Mouse (Mus musculus) midbrain, embryonic 12.5 days (tissue): ENCODE measurements at regions not wholly inside any gene's neighbourhood (a gene's known extent, or its start where the extent isn't known, plus 50 kb on each side); places are given as distances from the start of the nearest gene placed in this dataset.
"Not testable (repeated sequence)": the region's sequence is repeated elsewhere in the genome, so short reads cannot be mapped to it uniquely, and the experiment has no call there.

Experiments used
- ATAC-seq: fragments of 200-750 bp; cut with Nextera tagmentation; 2 replicates; pipeline ENCODE4 v1.8.0; 2017; ENCODE audit warnings: low read depth, moderate TSS enrichment, moderate library complexity; ENCODE audit not compliant: low FRiP score
- H3K27ac ChIP-seq: fragments of 300-500 bp; sonication (generic); replicated peaks from 2 replicates; pipeline ENCODE4 v1.5.1; 2016; ENCODE audit warnings: mild to moderate bottlenecking
- H3K27me3 ChIP-seq: fragments of 300-500 bp; sonication (generic); 2 replicates; pipeline ENCODE4 v1.6.1; 2016; ENCODE audit warnings: mild to moderate bottlenecking
- H3K36me3 ChIP-seq: fragments of 300-500 bp; sonication (generic); 2 replicates; pipeline ENCODE4 v1.6.1; 2016
- H3K4me1 ChIP-seq: fragments of 300-500 bp; sonication (generic); 2 replicates; pipeline ENCODE4 v1.6.1; 2016
- H3K4me2 ChIP-seq: fragments of 300-500 bp; sonication (generic); replicated peaks from 2 replicates; pipeline ENCODE4 v1.6.1; 2016; ENCODE audit warnings: mild to moderate bottlenecking, moderate library complexity
- H3K4me3 ChIP-seq: fragments of 300-500 bp; sonication (generic); 2 replicates; pipeline ENCODE4 v1.5.1; 2016; ENCODE audit warnings: mild to moderate bottlenecking
- H3K9ac ChIP-seq: fragments of 300-500 bp; sonication (generic); replicated peaks from 2 replicates; pipeline ENCODE4 v1.6.1; 2016; ENCODE audit warnings: mild to moderate bottlenecking, moderate library complexity
- H3K9me3 ChIP-seq: fragments of 300-500 bp; sonication (generic); 2 replicates; pipeline ENCODE4 v1.6.1; 2016; ENCODE audit warnings: mild to moderate bottlenecking
- WGBS: fragments of 180-500 bp; shearing (Covaris S2); methylation state at CpG from one replicate; pipeline ENCODE4 v1.1.7; 2016; 5-methylcytosine and 5-hydroxymethylcytosine counted together

DNA sequence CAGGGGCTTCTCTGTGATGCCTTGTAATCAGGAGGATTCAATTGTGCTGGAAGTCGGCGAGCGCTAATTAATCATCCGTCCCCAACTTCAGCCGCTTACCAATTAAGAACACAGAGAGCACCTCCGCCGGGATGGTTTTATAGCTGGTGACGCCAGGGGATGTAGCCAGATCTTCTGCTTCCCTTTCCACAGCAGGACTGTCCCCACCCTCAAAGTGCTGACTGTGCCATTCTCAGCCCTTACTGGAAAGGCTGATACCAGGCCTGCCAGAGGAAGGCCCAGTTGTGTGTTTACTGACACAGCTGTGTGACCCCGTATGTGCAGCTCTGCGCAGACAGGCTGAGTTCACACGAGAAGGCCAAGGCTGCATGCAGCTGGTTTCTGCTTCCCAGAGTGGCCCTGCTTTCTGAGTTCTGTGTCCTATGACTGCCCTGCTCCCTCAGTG lies 59.9 kb upstream of the Bend4 start:
- H3K4me1 ChIP-seq: peaks cover 9% of the 10 kb centered on the region; the same call in 1 of the 2 replicates
- no peaks in the 10 kb centered on the region for H3K36me3 ChIP-seq
- H3K4me2 ChIP-seq: no peak overlapping the region
- WGBS: 74% methylated on average over 11 of the region's 11 CpGs
- ATAC-seq: 0 out of 2 replicates have a peak, but pooled peaks have one; percentile 19
- H3K27ac ChIP-seq: no peak overlapping the region
- H3K9ac ChIP-seq: no peak overlapping the region
- no peaks in the 10 kb centered on the region for H3K27me3 ChIP-seq
- H3K4me3 ChIP-seq: no peak overlapping the region
- H3K9me3 ChIP-seq: no peaks in the 10 kb centered on the region

DNA sequence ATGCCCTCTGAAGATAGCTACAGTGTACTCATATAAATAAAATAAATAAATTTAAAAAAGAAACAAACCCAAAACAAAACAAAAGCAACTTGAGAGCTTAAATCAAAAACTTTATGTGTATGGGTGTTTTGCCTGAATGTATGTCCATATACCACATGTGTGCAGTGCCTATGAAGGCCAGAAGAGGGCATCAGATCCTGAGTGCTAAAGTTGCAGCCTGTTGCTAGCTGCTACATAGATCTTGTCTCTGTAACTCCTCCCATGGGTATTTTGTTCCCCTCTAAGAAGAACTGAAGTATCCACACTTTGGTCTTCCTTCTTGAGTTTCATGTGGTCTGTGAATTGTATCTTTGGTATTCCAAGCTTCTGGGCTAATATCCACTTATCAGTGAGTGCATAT lies 62.6 kb upstream of the Bend4 start:
- H3K27me3 ChIP-seq, H3K27ac ChIP-seq, H3K9me3 ChIP-seq, ATAC-seq, H3K4me2 ChIP-seq, H3K4me3 ChIP-seq, H3K36me3 ChIP-seq, H3K9ac ChIP-seq: not testable (repeated sequence)
- peaks cover 10% of the 10 kb centered on the region; the same call in 1 of the 2 replicates for H3K4me1 ChIP-seq

- Histone ChIP-seq H3K9ac (no peak overlapping the region), H3K4me1 (peaks cover 10% of the 10 kb centered on the region; the same call in 1 of the 2 replicates), H3K4me3 (no peak overlapping the region), H3K27me3 (no peaks in the 10 kb centered on the region), H3K27ac (no peak overlapping the region), H3K4me2 (no peak overlapping the region), H3K9me3 (no peaks in the 10 kb centered on the region), H3K36me3 (no peaks in the 10 kb centered on the region)
- peak; percentile 44 for ATAC-seq
- WGBS: 29% methylated on average over 9 of the region's 9 CpGs
Measured at GRCm38 (mm10) chr5:67492893-67493302, 64.8 kb upstream of the Bend4 start.

GRCm38 (mm10) chr5:67496710-67497109 lies 68.6 kb upstream of the Bend4 start:
- peaks cover 5% of the 10 kb centered on the region; the same call in 1 of the 2 replicates for H3K4me1 ChIP-seq
- no peaks in the 10 kb centered on the region for H3K27me3 ChIP-seq
- H3K4me3 ChIP-seq: no peak overlapping the region
- 83% methylated on average over 7 of the region's 7 CpGs for WGBS
- no peaks in the 10 kb centered on the region for H3K36me3 ChIP-seq
- no peaks in the 10 kb centered on the region for H3K9me3 ChIP-seq
- no peak overlapping the region for H3K4me2 ChIP-seq
- ATAC-seq: no peak
- H3K27ac ChIP-seq: no peak overlapping the region
- H3K9ac ChIP-seq: no peak overlapping the region

GRCm38 (mm10) chr5:67520251-67520650 lies 87.4 kb upstream of the Shisa3 start:
- Histone ChIP-seq H3K27ac (no peak overlapping the region), H3K27me3 (no peaks in the 10 kb centered on the region), H3K9me3 (no peaks in the 10 kb centered on the region), H3K4me1 (no peaks in the 10 kb centered on the region), H3K9ac (no peak overlapping the region), H3K4me2 (no peak overlapping the region), H3K4me3 (no peak overlapping the region), H3K36me3 (no peaks in the 10 kb centered on the region)
- 90% methylated on average over 5 of the region's 5 CpGs for WGBS
- ATAC-seq: no peak

DNA sequence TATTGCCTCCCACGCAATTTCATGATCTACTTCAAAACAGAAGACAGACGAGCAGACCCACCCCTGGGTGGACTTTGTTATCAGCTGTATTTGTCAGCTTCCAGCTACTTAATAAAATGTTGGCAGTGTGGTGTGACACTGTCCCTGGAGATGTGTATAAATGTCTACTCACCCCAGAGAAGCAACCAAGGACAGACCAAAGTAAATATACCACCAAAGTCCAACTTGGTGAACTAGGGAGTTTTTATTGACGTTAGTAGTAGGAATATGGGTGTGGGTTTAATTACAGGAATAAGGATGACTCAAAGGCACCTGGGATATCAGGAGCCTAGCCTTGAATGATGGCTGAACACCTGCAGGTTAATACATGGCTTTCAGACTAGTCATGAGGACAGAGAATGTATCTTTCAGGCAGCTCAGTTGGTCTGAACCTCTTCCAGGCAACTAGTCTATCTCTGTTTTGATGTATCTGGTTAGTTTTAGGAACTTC lies 86.2 kb upstream of the Shisa3 start:
- Histone ChIP-seq H3K4me3 (no peak overlapping the region), H3K27ac (no peak overlapping the region), H3K9me3 (no peaks in the 10 kb centered on the region), H3K9ac (no peak overlapping the region), H3K4me1 (no peaks in the 10 kb centered on the region), H3K36me3 (no peaks in the 10 kb centered on the region), H3K4me2 (no peak overlapping the region), H3K27me3 (no peaks in the 10 kb centered on the region)
- ATAC-seq: no peak
- WGBS: 80% methylated on average over 3 of the region's 3 CpGs

DNA sequence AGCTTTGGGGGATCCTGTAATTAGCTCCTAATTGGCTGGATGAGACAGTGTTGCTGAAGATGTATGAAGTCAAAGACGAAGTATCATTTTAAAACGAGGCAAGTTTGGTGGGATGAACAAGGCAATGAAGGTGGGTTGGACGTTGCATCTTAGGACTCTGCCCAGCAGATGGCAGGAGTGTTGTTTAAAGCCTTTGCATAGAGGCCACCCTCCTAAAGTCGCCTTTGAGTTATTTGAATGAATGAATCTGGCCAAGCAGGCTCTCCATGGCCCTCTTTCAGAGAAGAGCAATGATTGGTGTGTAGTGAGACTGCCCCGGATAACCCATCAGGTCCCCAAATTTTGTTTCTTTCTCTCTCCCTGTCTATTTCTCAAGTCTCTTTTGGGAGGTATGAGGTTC lies 77.5 kb upstream of the Shisa3 start:
- Histone ChIP-seq H3K27me3 (peaks cover 36% of the 10 kb centered on the region), H3K4me2 (no peak overlapping the region), H3K9ac (no peak overlapping the region), H3K27ac (no peak overlapping the region), H3K4me1 (peaks cover 7% of the 10 kb centered on the region), H3K4me3 (no peak overlapping the region), H3K36me3 (no peaks in the 10 kb centered on the region), H3K9me3 (no peaks in the 10 kb centered on the region)
- ATAC-seq: no peak
- 67% methylated on average over 5 of the region's 5 CpGs for WGBS

DNA sequence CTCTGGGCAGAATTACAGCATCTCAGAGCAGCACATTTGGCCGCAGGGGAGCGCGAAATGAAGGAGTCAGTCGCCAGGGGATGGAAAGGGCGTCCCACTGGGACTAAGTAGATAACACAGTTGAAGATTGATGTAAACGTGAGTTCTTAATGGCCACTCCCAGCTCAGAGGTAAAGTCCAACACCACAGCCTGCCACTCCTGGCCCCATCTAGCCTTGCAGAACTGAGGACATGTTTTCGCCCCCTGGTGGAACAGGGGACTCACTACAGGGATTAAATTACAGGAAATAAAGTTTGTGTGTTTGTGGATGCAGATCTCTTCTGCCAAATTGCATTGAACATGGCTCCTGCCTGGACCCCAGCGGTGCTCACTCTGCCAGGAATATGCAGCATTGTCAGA lies 76.7 kb upstream of the Shisa3 start:
- no peak overlapping the region for H3K4me3 ChIP-seq
- 41% methylated on average over 8 of the region's 8 CpGs for WGBS
- peaks cover 7% of the 10 kb centered on the region for H3K4me1 ChIP-seq
- no peak overlapping the region for H3K4me2 ChIP-seq
- ATAC-seq: no peak
- no peaks in the 10 kb centered on the region for H3K9me3 ChIP-seq
- H3K9ac ChIP-seq: no peak overlapping the region
- H3K27me3 ChIP-seq: peaks cover 40% of the 10 kb centered on the region
- no peak overlapping the region for H3K27ac ChIP-seq
- H3K36me3 ChIP-seq: no peaks in the 10 kb centered on the region

DNA sequence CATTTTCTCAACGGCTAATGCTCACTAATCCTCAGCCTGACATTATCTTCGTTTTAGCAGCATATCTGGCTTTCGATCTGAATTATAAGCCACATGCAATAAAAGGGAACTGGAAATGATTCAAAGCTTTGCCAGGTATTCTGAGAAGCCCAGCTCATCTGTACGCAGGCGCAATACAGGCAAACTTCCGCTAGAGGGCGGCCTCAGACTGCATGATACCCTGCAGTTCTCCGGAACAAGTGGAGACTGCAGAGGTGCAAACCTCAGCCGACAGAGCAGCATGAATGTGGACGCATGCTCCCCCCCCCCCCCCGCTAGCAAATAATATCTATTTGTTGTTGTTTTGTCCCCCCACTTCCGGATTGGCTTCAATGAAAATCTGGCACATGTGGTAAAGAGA lies 75.3 kb upstream of the Shisa3 start:
- H3K9me3 ChIP-seq: no peaks in the 10 kb centered on the region
- peak overlapping the region; percentile 47 for H3K4me2 ChIP-seq
- H3K9ac ChIP-seq: peak overlapping the region; percentile 20; the same call in 1 of the 2 replicates
- ATAC-seq: peak; percentile 65
- no peaks in the 10 kb centered on the region for H3K36me3 ChIP-seq
- peaks cover 51% of the 10 kb centered on the region for H3K27me3 ChIP-seq
- no peak overlapping the region for H3K27ac ChIP-seq
- H3K4me3 ChIP-seq: peak overlapping the region; percentile 5; the same call in 1 of the 2 replicates
- WGBS: 3% methylated on average over 12 of the region's 12 CpGs
- H3K4me1 ChIP-seq: peaks cover 7% of the 10 kb centered on the region

DNA sequence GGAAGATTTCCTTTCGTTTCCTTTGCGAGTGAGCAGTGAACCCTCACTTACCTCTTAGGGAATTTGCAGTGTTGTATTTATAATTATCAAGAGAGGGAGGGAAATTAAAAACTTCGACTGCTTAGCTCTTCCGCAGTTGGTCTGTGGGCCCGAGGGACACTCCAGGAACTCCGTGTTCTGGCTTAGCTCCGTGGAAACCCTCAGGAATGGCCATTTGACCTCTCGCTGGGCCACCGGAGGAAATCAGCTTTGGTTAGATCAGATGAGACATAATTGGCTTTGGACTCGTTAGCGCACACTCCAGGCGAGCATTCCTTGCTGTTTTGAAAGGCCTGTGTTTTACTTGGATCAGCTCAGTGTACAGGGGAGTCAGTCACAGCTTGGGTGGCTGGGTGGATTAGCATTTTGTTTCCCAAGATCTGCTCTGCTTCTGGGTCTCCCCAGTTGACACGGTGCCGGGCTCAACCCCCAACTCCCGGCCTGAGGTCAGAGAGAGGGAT lies 74.9 kb upstream of the Shisa3 start:
- peak overlapping the region; percentile 47 for H3K4me2 ChIP-seq
- H3K27ac ChIP-seq: no peak overlapping the region
- WGBS: 10% methylated on average over 15 of the region's 15 CpGs
- H3K27me3 ChIP-seq: peaks cover 51% of the 10 kb centered on the region
- H3K9me3 ChIP-seq: no peaks in the 10 kb centered on the region
- peak overlapping the region; percentile 20; the same call in 1 of the 2 replicates for H3K9ac ChIP-seq
- peak; percentile 67 for ATAC-seq
- peaks cover 7% of the 10 kb centered on the region for H3K4me1 ChIP-seq
- H3K4me3 ChIP-seq: peak overlapping the region; percentile 5; the same call in 1 of the 2 replicates
- no peaks in the 10 kb centered on the region for H3K36me3 ChIP-seq

GRCm38 (mm10) chr5:67534056-67534455 lies 73.6 kb upstream of the Shisa3 start:
- H3K27ac ChIP-seq: no peak overlapping the region
- no peak overlapping the region for H3K4me3 ChIP-seq
- peaks cover 51% of the 10 kb centered on the region for H3K27me3 ChIP-seq
- H3K9me3 ChIP-seq: no peaks in the 10 kb centered on the region
- H3K4me1 ChIP-seq: peaks cover 7% of the 10 kb centered on the region
- no peak overlapping the region for H3K4me2 ChIP-seq
- 83% methylated on average over 7 of the region's 7 CpGs for WGBS
- H3K9ac ChIP-seq: no peak overlapping the region
- ATAC-seq: no peak
- H3K36me3 ChIP-seq: no peaks in the 10 kb centered on the region

- Histone ChIP-seq H3K4me3 (no peak overlapping the region), H3K4me1 (peaks cover 2% of the 10 kb centered on the region), H3K27ac (no peak overlapping the region), H3K9ac (no peak overlapping the region), H3K9me3 (no peaks in the 10 kb centered on the region), H3K36me3 (no peaks in the 10 kb centered on the region), H3K4me2 (no peak overlapping the region), H3K27me3 (peaks cover 34% of the 10 kb centered on the region)
- no peak for ATAC-seq
- 92% methylated on average over 5 of the region's 5 CpGs for WGBS
Measured at GRCm38 (mm10) chr5:67537990-67538389, 69.7 kb upstream of the Shisa3 start.
